In genomic region chr17:57076916-57077315, GRCm38 (mm10) we compare ENCODE assay signal across 1 mouse cellular context.
TF ChIP-seq lines count a peak whose summit lies in the region.

No protein-coding gene starts in this region.

TF ChIP-seq in CH12.LX, 34 proteins besides CTCF, POLR2A, EP300 and RAD21 (continued from another document):
- no peak for TF ChIP-seq MEF2A (IDR thresholded peaks at IDR 0.05; ENCODE audit: borderline replicate concordance, low read depth, low read length)
- no peak for TF ChIP-seq ZNF384 (IDR thresholded peaks at IDR 0.05; ENCODE audit: low read depth, low read length)
- no peak for TF ChIP-seq MAFK (IDR thresholded peaks at IDR 0.05; ENCODE audit: insufficient replicate concordance, low read length)
- no peak for TF ChIP-seq TCF12 (IDR thresholded peaks at IDR 0.05; ENCODE audit: low read depth, low read length)
- TF ChIP-seq IRF4 (IDR thresholded peaks at IDR 0.05; ENCODE audit: low read depth, low read length), result no peak
- TF ChIP-seq HCFC1 (IDR thresholded peaks at IDR 0.05; ENCODE audit: low read depth, low read length), result no peak
